Mouse (Mus musculus) cerebellum, adult 11 months (tissue): Measurements from ENCODE around the gene Fbxo47.
"Not testable (repeated sequence)": the region's sequence is repeated elsewhere in the genome, so short reads cannot be mapped to it uniquely, and the experiment has no call there.

Experiments
- DNase-seq: peaks from one replicate; pipeline ENCODE4 v3.0.0; 2022

Gene Fbxo47

GRCm38 (mm10) chr11:97877341-97877740 is 6.6 kb downstream of the Fbxo47 start:
- DNase-seq = no peak

- no peak for DNase-seq
Measured at GRCm38 (mm10) chr11:97874396-97874795, 9.6 kb downstream of the Fbxo47 start.

DNA sequence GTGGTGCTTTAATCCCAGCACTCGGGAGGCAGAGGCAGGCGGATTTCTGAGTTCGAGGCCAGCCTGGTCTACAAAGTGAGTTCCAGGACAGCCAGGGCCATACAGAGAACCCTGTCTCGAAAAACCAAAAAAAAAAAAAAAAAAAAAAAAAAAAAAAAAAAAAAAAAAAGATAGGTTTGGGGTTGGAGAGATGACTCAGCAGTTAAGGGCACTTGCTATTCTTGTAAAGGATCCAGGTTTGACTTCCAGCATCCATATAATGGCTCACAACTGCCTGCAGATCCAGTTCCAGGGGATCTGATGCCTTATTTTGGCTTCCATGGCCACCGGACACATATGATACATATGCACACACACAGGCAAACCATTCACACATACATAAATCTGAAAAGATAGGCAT is 11.6 kb downstream of the Fbxo47 start:
- DNase-seq = not testable (repeated sequence)

GRCm38 (mm10) chr11:97867591-97867990 is 16.4 kb downstream of the Fbxo47 start:
- DNase-seq = no peak

DNA sequence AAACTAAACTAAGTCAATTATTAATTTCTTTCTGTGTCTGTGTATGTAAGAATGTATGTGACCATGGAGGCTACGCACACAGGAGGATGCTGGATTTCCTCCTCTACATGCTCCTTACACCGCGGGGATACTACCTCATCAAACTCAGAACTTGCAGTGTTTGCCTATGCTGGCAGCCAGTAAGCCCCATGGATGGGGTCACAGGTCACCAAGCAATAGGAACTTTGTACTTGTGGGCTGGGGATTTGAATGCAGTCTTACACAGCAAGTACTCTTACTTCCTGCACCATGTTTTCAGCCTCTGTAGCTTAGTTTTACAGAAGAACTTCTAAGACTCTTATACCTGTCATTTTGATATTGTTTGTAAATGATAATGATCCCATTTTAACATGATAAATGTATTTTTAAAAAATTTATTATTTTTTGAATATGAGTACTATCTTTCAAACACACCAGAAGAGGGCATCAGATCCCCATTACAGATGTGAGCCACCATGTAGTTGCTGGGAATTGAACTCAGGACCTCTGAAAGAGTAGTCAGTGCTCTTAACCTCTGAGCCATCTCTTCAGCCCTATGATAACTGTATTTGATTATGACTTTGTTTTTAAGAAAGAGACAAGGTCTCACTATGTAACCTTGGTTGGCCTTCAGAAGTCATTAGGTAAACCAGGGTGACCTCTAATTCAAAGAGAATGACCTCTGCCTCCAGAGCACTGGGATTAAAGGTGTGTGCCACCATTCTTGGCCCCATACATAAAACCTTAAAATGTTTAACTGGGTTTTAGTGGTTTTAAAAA is 17.7 kb downstream of the Fbxo47 start:
- no peak for DNase-seq

- DNase-seq = no peak
Measured at GRCm38 (mm10) chr11:97865421-97865820, 18.5 kb downstream of the Fbxo47 start.

GRCm38 (mm10) chr11:97862148-97862547 is 21.8 kb downstream of the Fbxo47 start:
- no peak for DNase-seq

GRCm38 (mm10) chr11:97855473-97855872 is 28.5 kb downstream of the Fbxo47 start:
- no peak for DNase-seq

- no peak for DNase-seq
Measured at GRCm38 (mm10) chr11:97851601-97852000, 32.4 kb downstream of the Fbxo47 start.

DNA sequence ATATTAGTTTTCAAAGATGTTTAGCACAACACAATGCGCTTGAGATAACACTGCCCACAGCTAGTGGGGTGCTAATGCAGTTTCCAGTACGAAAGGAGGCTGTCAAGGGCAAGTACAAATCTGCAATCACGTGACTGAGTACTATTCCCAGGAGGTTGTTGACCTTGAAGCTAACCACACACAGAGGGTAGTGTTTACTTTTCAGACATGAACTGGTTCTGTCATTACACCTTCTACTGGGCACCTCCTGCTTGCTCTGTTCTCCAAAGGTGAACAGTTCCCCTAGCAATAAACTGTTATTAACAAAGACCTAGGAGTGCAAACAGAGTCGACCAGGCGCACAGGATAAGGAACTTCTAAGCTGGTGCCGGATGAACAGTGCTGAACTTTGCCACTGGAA is 33.6 kb downstream of the Fbxo47 start:
- no peak for DNase-seq

GRCm38 (mm10) chr11:97842001-97842400 is 42.0 kb downstream of the Fbxo47 start:
- DNase-seq = no peak

DNA sequence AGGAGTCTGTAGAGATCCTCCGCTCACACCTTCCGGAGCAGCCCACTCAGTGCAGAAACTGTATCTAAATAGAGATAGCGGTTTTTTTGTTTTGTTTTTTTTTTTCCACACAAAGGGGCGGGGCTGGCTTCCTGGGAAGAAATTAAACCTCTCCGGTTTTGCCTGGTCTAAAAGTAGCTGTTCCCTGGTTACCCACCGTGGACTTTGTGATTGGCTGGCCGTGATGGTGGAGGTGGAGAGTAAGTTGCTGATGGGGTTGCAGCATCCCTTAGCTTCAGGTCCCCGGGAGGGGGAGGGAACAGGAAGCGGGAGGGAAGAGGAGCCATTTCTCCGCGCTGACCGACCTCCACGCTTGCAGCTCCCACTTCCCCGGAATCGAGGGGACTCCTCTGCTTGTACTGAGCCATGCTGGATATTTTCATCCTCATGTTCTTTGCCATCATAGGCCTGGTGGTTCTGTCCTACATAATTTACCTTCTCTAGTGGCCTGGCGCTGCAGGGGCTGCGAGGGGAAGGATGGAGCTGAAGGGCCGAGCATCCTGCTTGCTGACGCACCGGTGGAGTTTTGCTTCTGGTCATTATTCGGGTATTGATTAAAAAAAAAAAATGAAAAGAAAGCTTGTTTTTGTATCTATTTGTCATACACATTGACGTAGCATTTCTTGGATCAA is 42.8 kb downstream of the Fbxo47 start:
- DNase-seq = peak; percentile 89

- DNase-seq = peak; percentile 50
Measured at GRCm38 (mm10) chr11:97840539-97840954, 43.4 kb downstream of the Fbxo47 start, which contains the start of gene B230217C12Rik. TSS of gene B230217C12Rik (plus strand) at chr11:97840780.

- no peak for DNase-seq
Measured at GRCm38 (mm10) chr11:97840135-97840490, 43.8 kb downstream of the Fbxo47 start.

- no peak for DNase-seq
Measured at GRCm38 (mm10) chr11:97839441-97840134, 44.4 kb downstream of the Fbxo47 start.

DNA sequence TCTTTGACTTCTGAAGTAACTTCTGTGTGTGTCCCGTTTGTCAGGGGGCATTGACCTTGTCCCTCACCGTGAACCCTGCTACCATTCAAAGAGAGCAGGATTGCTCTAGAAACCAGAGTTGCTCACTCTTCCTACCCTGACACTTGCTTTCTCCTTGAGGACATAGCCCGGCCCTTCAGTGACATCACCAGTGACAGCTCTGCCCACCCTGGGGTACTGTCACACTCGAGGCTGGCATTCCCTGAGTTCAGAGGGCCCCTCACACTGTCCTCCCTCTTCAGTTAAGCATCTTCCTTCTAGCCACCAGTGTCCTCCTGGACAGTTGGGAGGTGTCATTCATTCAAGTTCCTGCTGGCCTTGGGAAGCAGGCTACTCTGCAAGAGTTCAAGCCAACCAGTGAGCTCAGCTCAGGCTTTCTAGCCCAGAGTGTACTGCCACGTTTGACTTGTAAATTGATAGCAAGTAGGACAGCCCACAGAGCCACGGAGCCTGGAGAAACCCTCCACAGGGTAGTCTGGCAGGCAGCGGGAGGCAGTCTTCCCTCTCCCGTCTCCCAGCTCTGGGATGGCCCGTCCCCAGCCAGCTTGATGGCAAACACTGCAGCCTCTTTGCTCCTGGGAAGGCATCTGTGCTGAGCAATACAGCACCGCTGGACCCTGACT is 45.0 kb downstream of the Fbxo47 start:
- peak; percentile 19 for DNase-seq

DNA sequence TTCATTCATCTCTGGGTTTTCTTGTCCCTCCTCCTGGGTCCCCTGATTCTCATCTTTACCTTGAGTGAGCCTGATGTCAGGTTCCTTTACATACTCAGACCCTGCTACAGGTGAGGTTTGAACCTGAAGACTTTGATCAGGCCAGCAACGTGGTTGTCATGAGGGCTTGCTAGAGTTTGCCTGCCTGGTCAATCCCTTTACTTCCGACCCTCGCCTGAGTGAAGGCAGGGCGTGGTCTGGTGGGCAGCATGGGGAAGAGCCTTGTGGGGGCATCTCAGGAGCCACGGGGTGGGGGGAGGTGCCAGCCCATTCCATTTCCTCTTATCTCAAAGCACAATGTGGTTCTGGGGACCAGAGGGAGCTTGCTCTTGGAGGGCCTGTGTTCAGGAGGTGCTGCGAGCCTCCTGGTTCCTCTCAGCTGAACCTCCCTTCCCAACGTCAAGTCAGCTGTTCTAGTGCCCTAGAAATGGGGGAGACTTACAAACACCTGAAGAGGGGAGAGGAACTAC is 46.3 kb downstream of the Fbxo47 start:
- peak; percentile 12 for DNase-seq

DNA sequence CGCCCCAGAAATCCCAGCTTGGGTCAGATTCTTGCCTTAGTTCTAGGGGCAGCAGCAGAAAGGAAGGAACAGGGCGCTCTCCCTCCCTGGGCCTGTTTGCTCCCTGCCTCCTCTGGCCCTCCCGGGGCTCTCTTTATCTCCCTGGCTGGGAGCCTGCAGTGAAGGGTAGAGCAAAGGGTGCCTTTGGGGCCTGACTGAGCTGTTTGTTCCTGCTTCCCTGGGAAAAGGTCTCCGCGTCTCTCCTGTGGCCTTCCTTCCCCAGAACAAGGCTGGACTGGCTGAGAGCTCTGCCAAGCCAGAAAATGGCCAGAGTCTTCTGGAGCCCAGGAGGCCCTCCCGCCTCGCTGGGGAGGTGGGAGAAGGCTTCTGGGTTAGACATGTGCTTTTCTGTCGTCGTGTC is 46.9 kb downstream of the Fbxo47 start:
- peak; percentile 5 for DNase-seq

GRCm38 (mm10) chr11:97836541-97836940 is 47.4 kb downstream of the Fbxo47 start:
- peak; percentile 13 for DNase-seq

DNA sequence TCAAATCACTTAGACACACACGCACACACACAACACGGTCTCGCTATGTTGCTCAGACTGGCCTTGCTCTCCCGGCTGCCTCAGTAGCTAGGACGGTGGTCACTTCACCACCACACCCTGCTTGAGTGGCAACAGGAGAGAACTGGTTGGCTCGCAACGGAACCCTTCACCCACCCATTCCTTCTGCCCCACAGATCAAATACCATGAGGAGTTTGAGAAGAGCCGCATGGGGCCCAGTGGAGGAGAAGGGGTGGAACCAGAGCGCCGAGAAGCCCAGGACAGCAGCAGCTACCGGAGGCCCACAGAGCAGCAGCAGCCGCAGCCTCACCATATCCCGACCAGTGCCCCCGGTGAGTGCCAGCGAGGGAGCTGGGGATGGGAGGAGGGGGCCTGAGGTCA is 50.6 kb downstream of the Fbxo47 start:
- DNase-seq = peak; percentile 8

DNA sequence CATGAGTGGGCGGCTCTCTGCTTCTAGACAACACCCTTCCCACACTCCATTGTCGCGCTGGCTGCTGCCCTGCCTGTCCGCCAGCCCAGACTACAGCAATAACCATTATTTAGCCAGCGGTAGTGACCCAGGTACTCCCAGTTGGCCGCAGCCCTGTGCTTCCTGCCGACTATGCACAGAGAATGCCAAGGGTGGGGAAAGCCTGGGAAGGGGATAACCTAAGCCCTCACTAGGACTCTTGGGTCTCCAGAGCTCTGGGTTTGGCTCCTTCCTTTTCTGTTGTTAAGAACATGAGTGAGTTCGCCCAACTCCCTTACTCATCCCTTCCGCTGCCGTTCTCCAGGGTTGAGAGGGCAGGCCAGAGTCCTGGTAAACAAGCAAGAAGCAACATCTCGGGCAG is 52.0 kb downstream of the Fbxo47 start:
- DNase-seq = no peak

- no peak for DNase-seq
Measured at GRCm38 (mm10) chr11:97830501-97830900, 53.5 kb downstream of the Fbxo47 start.

- peak; percentile 6 for DNase-seq
Measured at GRCm38 (mm10) chr11:97829913-97830476, 54.0 kb downstream of the Fbxo47 start.
